In the genomic region with DNA sequence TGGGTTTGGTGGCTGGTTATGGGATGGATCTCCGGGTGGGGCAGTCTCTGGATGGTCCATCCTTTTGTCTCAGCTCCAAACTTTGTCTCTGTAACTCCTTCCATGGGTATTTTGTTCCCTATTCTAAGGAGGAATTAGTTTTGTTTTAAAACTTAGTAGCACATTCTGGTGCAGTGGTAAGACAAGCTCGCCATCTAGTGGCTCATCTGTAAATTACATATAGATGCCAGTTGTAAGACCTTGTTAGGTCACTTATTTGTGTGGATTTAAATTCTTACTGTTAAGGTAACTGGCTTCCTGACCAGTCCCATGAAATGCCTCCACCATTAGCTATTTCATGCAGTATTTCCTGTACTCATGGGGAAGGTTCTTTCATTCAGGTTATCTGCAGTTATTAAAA, we compare ENCODE assay signal across 9 mouse cellular contexts. TPM values are rescaled to one million over a fixed set of nuclear protein-coding genes. Genes with fewer than 3 reads are reported as not detected.
DNase-seq lines count a peak whose midpoint lies in the region; ATAC-seq lines count a peak whose summit lies in the region.
"Had no signal": no experiment of that assay in that cellular context is flagged by ENCODE, and none has a peak within 500 bp of the region (broad histone marks: within the 10 kb centered on the region; RNA-seq: fewer than 3 reads in every experiment).

No protein-coding gene starts in this region.

- H3K27ac ChIP-seq in midbrain, embryonic 14.5 days (replicated peaks; ENCODE audit: low read depth, low read length) = no peak overlapping the region

- H3K9ac ChIP-seq in midbrain, embryonic 14.5 days (replicated peaks; ENCODE audit: low read length) = no peak overlapping the region

- no peaks in the 10 kb centered on the region for H3K4me1 ChIP-seq in midbrain, embryonic 14.5 days (ENCODE audit: control insufficient read depth, insufficient read depth, low read length)
- H3K4me1 ChIP-seq: megakaryocyte, embryonic 14.5 days had no signal

- ATAC-seq in midbrain, embryonic 14.5 days (ENCODE audit: low FRiP score, low TSS enrichment) = no peak

- intact Hi-C loops in left cerebral cortex, postnatal 14 days (cut with DNase I) = loop anchor here (2.0 to 5.0 kb wide), 2 partner anchors 74 to 758 kb away; no protein-coding TSS in a partner anchor

- no peaks in the 10 kb centered on the region for H3K9me3 ChIP-seq in midbrain, embryonic 14.5 days (ENCODE audit: control insufficient read depth, low read length)
- H3K9me3 ChIP-seq: megakaryocyte, embryonic 14.5 days had no signal

- peak; percentile 28 for DNase-seq in adrenal gland, adult 2 months
- no peak for DNase-seq in adrenal gland, postnatal 25 days
- DNase-seq in left cerebral cortex, postnatal 14 days (ENCODE audit: low spot score in 2 of 2) = peak; percentile 59 to 65
- DNase-seq in left cerebral cortex, adult 8-10 months (ENCODE audit: low spot score in 2 of 2) = no peak
- DNase-seq in embryo, embryonic 10 days (ENCODE audit: low spot score) = peak; percentile 81
- peak; percentile 79 for DNase-seq in hindlimb bud, embryonic 11.5 days (ENCODE audit: extremely low spot score, low read depth, low spot score)
- DNase-seq in midbrain, embryonic 14.5 days = peak; percentile 85
- no peak for DNase-seq in gastrocnemius, postnatal 25 days

- no peak overlapping the region for H3K4me3 ChIP-seq in midbrain, embryonic 14.5 days (replicated peaks; ENCODE audit: low read depth, low read length)
- H3K4me3 ChIP-seq: megakaryocyte, embryonic 14.5 days had no signal

- H3K36me3 ChIP-seq in midbrain, embryonic 14.5 days (ENCODE audit: control insufficient read depth, insufficient read depth, low read length) = 0 out of 2 replicates have a peak, but pooled peaks cover 8% of the 10 kb centered on the region

- no peak overlapping the region for H3K4me2 ChIP-seq in midbrain, embryonic 14.5 days (ENCODE audit: low read length)

- WGBS in midbrain, embryonic 14.5 days = 8% methylated on average over 2 of the region's 2 CpGs

- no peaks in the 10 kb centered on the region for H3K27me3 ChIP-seq in midbrain, embryonic 14.5 days (ENCODE audit: control insufficient read depth, insufficient read depth, low read length)
- H3K27me3 ChIP-seq: megakaryocyte, embryonic 14.5 days had no signal

RNA-seq across cellular contexts. Expression of a gene that starts 18.6 kb away (rescaled TPM):
- 10 to 100 TPM; 18.5 to 20.0 TPM for total RNA-seq in adrenal gland, adult 2 months (2021)
- 4.8 and 5.6 TPM in 2 replicates for polyA plus RNA-seq in adrenal gland, adult 2 months (2012; rRNA removed)
- 19.7 and 24.5 TPM in 2 replicates for total RNA-seq in adrenal gland, postnatal 25 days (2021)
- total RNA-seq in left cerebral cortex, postnatal 14 days (2021) = 10 to 100 TPM; 20.9 to 25.0 TPM
- 10 to 100 TPM; 23.9 to 27.7 (median 24.9) TPM for total RNA-seq in left cerebral cortex, adult 8-10 months (2022)
- polyA plus RNA-seq in midbrain, embryonic 14.5 days (2014; fragmentation: Nextera tagmentation; extraction: Ambion mirVana) = 17.5 TPM in 2 replicates
- total RNA-seq in gastrocnemius, postnatal 25 days (2021) = 1 to 10 TPM; 4.0 to 4.7 TPM

Comparison
In these comparisons a context has a peak if more than half of its experiments do, and no peak if none do; other contexts are left out.
1. DNase-seq: peak in adrenal gland, adult 2 months (single experiment), left cerebral cortex, postnatal 14 days (2 of 2), embryo, embryonic 10 days (single experiment), hindlimb bud, embryonic 11.5 days (single experiment) and midbrain, embryonic 14.5 days (single experiment); none in adrenal gland, postnatal 25 days (single experiment), left cerebral cortex, adult 8-10 months (0 of 2) and gastrocnemius, postnatal 25 days (single experiment).